Mouse (Mus musculus) small intestine, adult 2 months (tissue): ENCODE results near the gene Bmper. TPM values are rescaled to one million over a fixed set of nuclear protein-coding genes. Genes with fewer than 3 reads are reported as not detected.

Experiments used
- H3K27ac ChIP-seq: fragments of 200-500 bp; 2 replicates; pipeline ENCODE4 v1.5.1; 2012; ENCODE audit warnings: low read depth, low read length, control low read depth, inconsistent platforms; ENCODE audit not compliant: insufficient read depth
- H3K27me3 ChIP-seq: fragments of 200-500 bp; 2 replicates; pipeline ENCODE4 v1.6.1; 2012; ENCODE audit warnings: mild to moderate bottlenecking, moderate library complexity, low read length, inconsistent platforms; ENCODE audit not compliant: control insufficient read depth, insufficient read depth
- H3K36me3 ChIP-seq: fragments of 200-500 bp; 2 replicates; pipeline ENCODE4 v1.6.1; 2012; ENCODE audit warnings: mild to moderate bottlenecking, low read length, control low read depth, inconsistent platforms; ENCODE audit not compliant: control insufficient read depth, insufficient read depth
- H3K4me1 ChIP-seq: fragments of 200-500 bp; 2 replicates; pipeline ENCODE4 v1.6.1; 2012; ENCODE audit warnings: low read length, inconsistent platforms, mixed read lengths; ENCODE audit not compliant: control insufficient read depth, insufficient read depth, insufficient read length
- H3K4me3 ChIP-seq: fragments of 200-500 bp; 2 replicates; pipeline ENCODE4 v1.5.1; 2012; ENCODE audit warnings: low read depth, mild to moderate bottlenecking, control low read depth, inconsistent platforms, low read length, moderate library complexity
- CTCF ChIP-seq: fragments of 200-500 bp; IDR thresholded peaks from 2 replicates; pipeline ENCODE4 v1.5.1; 2012; ENCODE audit warnings: low read depth, mild to moderate bottlenecking, control low read depth, inconsistent platforms, low read length, moderate library complexity, mixed read lengths; ENCODE audit not compliant: insufficient replicate concordance, insufficient read length; ENCODE audit errors: extremely low read depth
- POLR2A ChIP-seq: fragments of 200-500 bp; IDR thresholded peaks from 2 replicates; pipeline ENCODE4 v1.6.1; 2012; ENCODE audit warnings: low read depth, mild to moderate bottlenecking, control low read depth, inconsistent platforms, low read length, moderate library complexity
- WGBS: fragments of 180-500 bp; shearing (Covaris S2); methylation state at CpG from one replicate; pipeline ENCODE4 v1.1.7; 2018; 5-methylcytosine and 5-hydroxymethylcytosine counted together
- polyA plus RNA-seq: library from polyadenylated mRNA; depleted of rRNA; stranded (reverse); fragments of >200 nt; gene quantifications from 2 replicates; pipeline ENCODE4 v1.2.3, GENCODE M21; 2012

Bmper gene
- polyA plus RNA-seq, 1 experiment, result 0.22 TPM

DNA sequence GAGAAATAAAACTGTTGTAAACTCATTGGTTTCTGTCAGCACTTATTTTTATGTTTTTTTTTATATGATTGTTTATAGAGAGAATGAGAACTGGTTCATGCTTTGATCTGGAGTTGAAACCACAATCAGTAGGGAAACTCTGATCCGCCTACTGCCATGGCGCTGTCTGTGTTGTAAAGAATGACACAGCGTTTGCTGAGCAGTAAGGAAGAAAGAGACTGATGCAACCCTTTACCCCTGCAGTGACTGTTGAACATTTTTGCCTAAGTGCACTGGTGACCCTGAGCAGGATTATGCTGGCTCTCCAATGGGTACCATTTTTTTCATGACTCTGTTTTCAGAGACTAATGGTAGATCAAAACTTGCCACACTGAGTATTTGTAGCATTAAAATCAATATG, 234.3 kb downstream of the Bmper start:
- H3K36me3 ChIP-seq, result no peaks in the 10 kb centered on the region
- TF ChIP-seq POLR2A (no peak), CTCF (no peak)
- no peak overlapping the region for H3K27ac ChIP-seq
- no peaks in the 10 kb centered on the region for H3K27me3 ChIP-seq
- no peak overlapping the region for H3K4me3 ChIP-seq
- 61% methylated on average over 3 of the region's 3 CpGs for WGBS
- H3K4me1 ChIP-seq, result no peaks in the 10 kb centered on the region

DNA sequence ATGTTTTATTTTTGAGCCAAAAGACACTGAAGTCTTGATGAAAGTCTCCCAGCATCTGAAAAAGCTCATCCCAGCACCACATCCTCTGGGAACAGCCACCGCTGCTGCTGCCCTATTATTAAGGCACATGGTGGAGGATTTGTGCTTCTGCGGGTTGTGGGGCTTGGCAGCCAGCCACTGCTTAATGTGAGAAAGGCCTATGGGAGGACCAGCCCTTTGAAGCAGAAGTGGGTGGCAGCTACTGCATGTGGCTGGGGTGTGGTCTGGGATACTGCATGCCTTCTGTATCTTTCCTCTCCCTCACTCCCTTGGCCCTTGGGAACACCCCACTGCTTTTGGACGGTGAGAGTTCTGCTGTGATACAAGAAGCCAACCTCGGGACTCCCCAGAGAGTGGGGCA, 237.8 kb downstream of the Bmper start:
- Histone ChIP-seq H3K36me3 (no peaks in the 10 kb centered on the region), H3K27me3 (no peaks in the 10 kb centered on the region), H3K4me1 (no peaks in the 10 kb centered on the region), H3K4me3 (no peak overlapping the region), H3K27ac (no peak overlapping the region)
- WGBS, result 60% methylated on average over 4 of the region's 4 CpGs
- no peak for TF ChIP-seq CTCF

DNA sequence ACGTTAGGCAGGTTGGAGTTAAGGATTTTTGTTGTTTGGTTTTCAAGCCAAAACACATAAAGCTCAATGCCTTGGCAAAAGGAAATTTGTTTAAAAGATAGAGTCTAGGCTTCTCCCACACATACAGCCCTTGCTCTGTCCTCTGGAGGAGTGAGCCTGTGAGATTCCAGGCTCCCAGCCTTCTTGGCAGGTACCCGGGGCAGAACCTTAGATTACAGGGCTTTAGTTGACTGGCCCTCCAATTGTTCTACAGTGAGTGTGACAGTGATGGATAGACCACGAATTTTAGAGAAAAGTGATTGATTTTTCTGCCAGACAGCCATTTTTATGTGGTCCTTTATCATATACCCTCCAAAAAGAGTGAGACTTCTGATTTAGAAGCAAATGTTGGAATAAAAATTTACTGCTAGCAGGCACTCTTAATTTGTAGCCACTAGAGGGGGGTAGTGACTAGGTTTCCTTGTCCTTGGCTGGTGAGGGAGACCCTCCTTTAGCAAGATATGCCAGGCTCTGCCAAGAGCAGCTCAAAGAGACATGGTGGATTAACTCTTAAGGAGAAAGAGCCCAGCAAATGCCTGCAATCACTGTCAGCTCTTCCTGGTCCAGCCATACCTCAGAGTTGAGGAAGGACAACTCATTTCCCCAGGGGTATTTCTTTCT, 240.2 kb downstream of the Bmper start:
- H3K27ac ChIP-seq, result no peak overlapping the region
- TF ChIP-seq POLR2A (no peak), CTCF (no peak)
- 33% methylated on average over 3 of the region's 3 CpGs for WGBS
- no peaks in the 10 kb centered on the region for H3K4me1 ChIP-seq
- no peaks in the 10 kb centered on the region for H3K36me3 ChIP-seq
- H3K27me3 ChIP-seq, result no peaks in the 10 kb centered on the region
- H3K4me3 ChIP-seq, result no peak overlapping the region

DNA sequence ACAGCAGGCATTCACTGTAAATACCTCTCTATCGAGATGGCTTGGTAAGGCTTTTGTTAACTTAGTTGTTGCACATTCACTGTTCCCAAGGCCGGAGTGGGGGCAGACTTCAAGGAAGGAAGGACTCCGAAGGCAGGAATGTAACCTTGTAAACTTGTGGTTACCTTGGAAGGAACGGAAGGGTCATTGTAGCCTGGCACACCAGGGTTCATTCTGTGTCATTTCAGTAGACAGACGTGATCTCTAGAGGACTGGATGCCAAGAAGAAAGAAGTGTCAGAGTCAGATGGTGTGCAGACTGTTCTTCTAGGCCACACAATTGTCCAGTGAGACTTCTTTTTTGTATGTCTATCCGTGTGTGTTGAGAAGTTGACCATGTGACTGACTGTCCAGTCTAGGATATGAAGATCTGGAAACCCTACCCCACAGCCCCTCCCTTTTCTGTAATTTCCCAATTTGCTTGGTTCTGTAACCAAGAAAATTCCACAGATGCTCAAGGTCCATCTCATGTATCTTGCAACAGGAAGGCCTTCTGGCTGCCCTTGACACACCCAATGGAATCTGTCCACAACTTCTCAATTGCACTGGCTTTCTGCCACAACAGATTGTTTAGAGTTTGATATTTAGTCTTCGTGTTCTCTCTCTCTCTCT, 242.2 kb downstream of the Bmper start:
- H3K27me3 ChIP-seq, result no peaks in the 10 kb centered on the region
- TF ChIP-seq POLR2A, result no peak
- no peak for TF ChIP-seq CTCF
- no peak overlapping the region for H3K27ac ChIP-seq
- no peaks in the 10 kb centered on the region for H3K36me3 ChIP-seq
- no peak overlapping the region for H3K4me3 ChIP-seq
- H3K4me1 ChIP-seq, result no peaks in the 10 kb centered on the region
- WGBS, result 72% methylated on average over 7 of the region's 7 CpGs

DNA sequence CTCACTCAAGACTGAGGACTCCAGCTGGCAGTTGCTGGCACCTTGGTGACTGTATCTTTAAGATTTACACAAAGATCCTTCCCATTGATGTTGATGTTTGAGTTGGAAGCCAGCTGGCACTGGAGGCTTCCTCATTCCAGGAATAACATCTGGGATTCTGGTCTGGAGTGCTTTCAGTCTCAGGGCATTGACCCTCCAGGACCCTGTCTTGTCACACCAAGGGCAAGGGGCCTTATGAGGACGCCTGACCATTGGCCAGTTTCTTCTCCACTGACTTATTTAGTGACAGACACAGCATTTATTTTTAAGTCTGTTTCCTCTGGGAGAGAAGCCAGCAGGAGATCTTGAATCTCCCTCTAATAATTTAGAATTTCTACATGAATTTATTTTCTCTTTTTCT, 247.0 kb downstream of the Bmper start:
- no peak overlapping the region for H3K4me3 ChIP-seq
- H3K4me1 ChIP-seq, result no peaks in the 10 kb centered on the region
- WGBS, result 53% methylated on average over 1 of the region's 1 CpGs
- TF ChIP-seq POLR2A, result no peak
- TF ChIP-seq CTCF, result no peak
- H3K36me3 ChIP-seq, result no peaks in the 10 kb centered on the region
- no peaks in the 10 kb centered on the region for H3K27me3 ChIP-seq
- no peak overlapping the region for H3K27ac ChIP-seq

DNA sequence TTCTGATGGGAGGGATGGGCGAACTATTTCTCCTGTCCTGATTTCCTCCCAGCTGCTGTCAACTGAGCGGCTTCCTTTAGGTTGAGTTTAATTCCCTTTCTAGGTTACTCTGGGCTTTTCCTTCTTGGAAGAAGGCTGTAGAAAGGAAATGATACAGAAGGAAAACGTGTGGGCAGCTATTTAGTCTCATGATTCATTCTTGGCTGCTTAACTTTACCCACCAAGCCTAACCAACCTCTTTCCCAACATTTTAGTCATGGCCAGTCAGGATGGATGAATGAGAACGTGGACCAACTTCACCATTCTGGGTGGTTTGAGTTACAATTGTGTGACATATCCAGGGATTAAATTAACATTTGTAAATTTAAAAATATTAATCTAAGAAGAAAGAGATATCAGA, 263.0 kb downstream of the Bmper start:
- Histone ChIP-seq H3K4me1 (no peaks in the 10 kb centered on the region), H3K36me3 (no peaks in the 10 kb centered on the region), H3K27me3 (no peaks in the 10 kb centered on the region), H3K27ac (no peak overlapping the region), H3K4me3 (no peak overlapping the region)
- TF ChIP-seq POLR2A, result no peak
- no peak for TF ChIP-seq CTCF
- WGBS, result 66% methylated on average over 4 of the region's 4 CpGs

DNA sequence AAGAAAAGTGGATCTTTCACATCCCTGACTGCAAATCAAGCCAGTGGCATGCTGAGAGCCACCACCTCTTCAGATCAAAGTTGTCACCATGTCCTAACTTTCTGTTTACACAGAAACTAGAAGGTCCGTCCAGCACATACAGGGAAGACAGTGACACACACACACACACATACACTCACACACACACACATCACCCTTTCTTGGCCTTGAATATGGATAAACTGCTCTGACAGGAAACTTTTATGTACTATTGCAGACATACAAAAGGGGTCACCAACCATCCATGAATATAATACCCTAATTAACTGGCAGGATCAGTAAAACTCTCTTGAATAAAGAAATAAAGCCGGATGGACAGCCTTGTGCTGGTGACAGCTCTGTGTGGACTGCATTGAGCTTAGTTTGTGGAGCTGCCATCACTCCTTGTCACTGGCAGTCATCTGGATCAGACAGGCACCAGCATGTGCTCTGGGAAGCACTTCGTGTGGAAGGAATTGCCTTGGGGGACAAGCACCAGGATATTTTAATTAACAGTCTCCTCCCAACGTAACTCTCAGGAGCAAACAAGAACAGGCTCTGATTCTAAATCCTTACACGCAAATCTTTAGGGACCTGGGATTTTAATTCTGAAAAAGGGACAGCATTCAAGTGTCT, 264.0 kb downstream of the Bmper start:
- no peaks in the 10 kb centered on the region for H3K27me3 ChIP-seq
- WGBS, result 58% methylated on average over 5 of the region's 5 CpGs
- H3K4me3 ChIP-seq, result no peak overlapping the region
- TF ChIP-seq POLR2A (no peak), CTCF (no peak)
- H3K36me3 ChIP-seq, result no peaks in the 10 kb centered on the region
- H3K27ac ChIP-seq, result no peak overlapping the region
- no peaks in the 10 kb centered on the region for H3K4me1 ChIP-seq
